Mouse (Mus musculus): ENCODE measurements around the gene Btbd6. TPM values are rescaled to one million over a fixed set of nuclear protein-coding genes. Genes with fewer than 3 reads are reported as not detected.

Gene Btbd6
- total RNA-seq, 4 experiments from 2014 or later: 21.5 to 30.9 (median 24.2) TPM

DNA sequence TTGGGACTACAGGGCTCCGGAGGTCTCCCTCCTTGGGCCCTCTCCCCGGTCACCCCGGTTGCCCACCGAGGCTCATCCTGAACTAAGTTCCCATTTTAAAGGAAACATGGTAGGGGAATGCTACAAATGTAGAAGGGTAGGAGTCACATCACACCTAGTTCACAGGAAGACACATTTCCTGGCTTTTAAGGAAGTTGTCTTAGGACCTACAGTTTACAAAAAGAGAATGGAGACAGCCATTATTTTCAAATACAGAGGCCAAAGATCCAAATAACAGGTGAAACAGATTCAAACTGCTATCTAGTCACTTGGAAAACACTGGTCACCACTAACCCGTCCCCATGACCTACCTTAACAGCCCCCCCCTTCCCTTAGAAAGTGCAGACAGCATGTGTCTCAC lies 36.2 kb downstream of the Btbd6 start:
- DNase-seq: no peak

GRCm38 (mm10) chr12:113013021-113013491 lies 36.8 kb downstream of the Btbd6 start:
- no peak for DNase-seq

DNA sequence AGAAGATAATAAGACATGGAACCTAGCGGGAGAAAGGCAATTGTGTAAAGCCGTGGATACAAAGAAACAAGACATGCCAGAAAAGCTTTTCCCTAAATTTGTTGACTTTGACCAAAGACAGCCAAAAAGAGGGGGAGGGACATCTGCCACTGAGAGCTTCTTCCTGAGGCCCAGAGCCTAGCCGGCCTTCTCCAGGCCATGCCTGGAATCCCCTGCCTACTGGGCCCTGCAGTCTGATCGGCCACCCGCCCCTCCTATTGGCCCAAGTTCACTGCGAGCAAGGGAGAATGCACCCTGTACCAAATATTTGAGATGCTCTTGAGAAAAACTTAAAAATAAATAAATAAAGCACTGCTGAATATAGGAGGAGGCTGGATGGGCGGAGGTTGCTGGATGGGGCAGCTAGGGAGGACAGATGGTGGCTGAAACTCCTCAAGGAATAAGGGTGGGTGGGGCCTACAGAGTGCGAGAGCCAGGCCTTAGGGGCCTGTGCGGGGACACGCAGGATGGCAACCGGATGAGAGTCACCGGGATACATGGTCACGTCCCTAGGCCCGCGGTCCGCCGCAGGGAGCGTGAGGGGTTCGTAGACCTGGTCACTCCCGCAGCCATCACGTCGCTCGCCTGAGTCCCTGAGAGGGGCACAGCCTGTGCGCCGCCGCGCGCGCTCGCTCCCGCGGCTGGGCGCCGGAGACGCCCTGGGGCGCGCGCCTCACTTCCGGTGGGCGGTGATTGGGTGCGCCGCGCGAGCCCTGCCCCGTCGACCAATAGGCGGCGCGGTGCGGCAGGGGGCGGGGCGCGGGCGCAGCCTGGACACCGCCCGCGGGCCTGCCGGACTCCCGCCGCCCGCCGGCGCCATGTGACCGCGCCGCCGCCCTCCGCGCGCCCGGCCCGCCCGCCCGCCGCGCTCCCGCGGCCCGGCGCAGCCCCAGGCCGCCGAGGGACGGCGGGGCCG lies 37.6 kb downstream of the Btbd6 start, which contains the start of gene Pacs2:
Gene Pacs2 (plus strand): TSS at position 905 of the 955 bp plus-strand sequence.
- peak; percentile 85 for DNase-seq

- DNase-seq: peak; percentile 29
These were observed 38.6 kb downstream of the Btbd6 start for GRCm38 (mm10) chr12:113014561-113015556.

DNA sequence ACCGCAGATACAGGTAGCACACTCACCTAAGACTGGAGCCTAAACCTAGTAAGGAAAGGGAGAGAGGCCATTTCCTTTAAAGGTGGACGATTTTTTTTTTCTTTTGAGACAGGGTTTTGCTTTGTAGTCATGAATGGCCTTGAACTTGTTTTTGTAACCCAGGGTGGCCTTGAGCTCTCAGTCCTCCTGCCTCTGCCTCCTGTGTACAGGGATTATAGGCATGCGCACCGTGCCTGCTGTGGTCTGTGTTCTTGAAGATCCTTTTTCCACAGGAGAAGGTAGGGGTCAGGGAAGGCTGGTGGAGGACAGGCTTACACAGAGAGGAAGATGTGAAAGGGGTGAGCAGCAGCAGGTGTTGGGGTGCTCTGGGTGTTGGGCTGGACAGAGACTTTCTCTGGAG lies 39.7 kb downstream of the Btbd6 start:
- no peak for DNase-seq

DNA sequence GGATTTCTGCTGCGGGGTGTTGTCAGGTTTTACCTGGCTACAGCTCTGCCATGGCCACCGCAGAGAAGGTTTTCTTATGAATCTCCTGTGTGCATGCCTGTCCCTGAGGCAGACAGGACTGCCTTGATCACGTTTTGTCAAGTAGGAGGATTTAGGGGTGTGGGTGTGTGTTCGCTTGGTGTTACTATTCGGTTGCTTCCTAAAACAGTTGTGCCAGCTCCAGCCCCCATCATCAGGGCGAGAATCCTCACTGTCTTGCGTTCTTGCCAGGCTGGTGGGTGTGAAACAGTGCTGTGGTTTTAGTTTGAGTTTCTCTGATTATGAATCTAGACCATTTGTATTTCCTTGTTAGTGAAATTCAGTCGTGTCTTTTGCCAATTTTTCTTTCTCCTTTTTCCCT lies 40.7 kb downstream of the Btbd6 start:
- no peak for DNase-seq

GRCm38 (mm10) chr12:113017429-113017984 lies 41.2 kb downstream of the Btbd6 start:
- DNase-seq: no peak

- DNase-seq: no peak
These were observed 42.5 kb downstream of the Btbd6 start for GRCm38 (mm10) chr12:113018763-113019162.

- DNase-seq: no peak
These were observed 45.2 kb downstream of the Btbd6 start for GRCm38 (mm10) chr12:113021488-113021887.

GRCm38 (mm10) chr12:113023082-113023481 lies 46.8 kb downstream of the Btbd6 start:
- DNase-seq: no peak

- no peak for DNase-seq
These were observed 50.3 kb downstream of the Btbd6 start for GRCm38 (mm10) chr12:113026557-113026956.

- no peak for DNase-seq
These were observed 51.2 kb downstream of the Btbd6 start for GRCm38 (mm10) chr12:113027495-113027894.

DNA sequence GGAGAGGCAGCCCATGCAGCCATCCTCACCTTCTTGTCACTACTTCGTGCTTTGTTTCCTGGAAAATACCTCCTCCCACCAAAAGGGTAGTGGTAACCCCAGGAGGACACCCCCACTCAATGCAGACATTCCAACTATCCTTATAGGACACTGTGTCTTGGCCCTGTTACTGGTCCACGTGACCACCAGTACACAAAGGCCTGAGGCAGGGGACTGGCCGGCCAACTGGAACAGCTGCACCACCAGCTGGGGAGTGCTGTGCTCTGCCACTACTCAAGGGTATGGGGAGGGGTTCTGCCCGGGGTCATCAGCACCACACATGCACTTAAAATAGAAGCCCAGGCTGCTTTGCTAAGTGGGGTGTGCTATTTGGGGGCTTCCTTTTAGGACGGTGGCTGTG lies 51.8 kb downstream of the Btbd6 start:
- no peak for DNase-seq

Other genes with a start within 250 kb of the Btbd6 start
- 10 to 100 TPM in 3 of 4 experiments, 1 to 10 TPM in 1; 9.1 to 21.7 (median 15.5) TPM for gene Pld4, start 215.8 kb upstream of the Btbd6 start, total RNA-seq (2022)
- gene Ahnak2, start 173.8 kb upstream of the Btbd6 start, total RNA-seq (2022): 10 to 100 TPM in 3 of 4 experiments, 1 to 10 TPM in 1; 7.6 to 17.7 (median 14.5) TPM
- 10 to 100 TPM; 10.6 to 16.1 (median 14.0) TPM for gene Clba1, start 167.5 kb upstream of the Btbd6 start, total RNA-seq (2022)
- 10 to 100 TPM; 11.7 to 14.7 (median 13.6) TPM for gene Cdca4, start 147.1 kb upstream of the Btbd6 start, total RNA-seq (2022)
- under 1 TPM; 0.42 to 0.80 (median 0.56) TPM for gene Gpr132, start 108.3 kb upstream of the Btbd6 start, total RNA-seq (2022)
- gene Jag2, start 46.7 kb upstream of the Btbd6 start, total RNA-seq (2022): 10 to 100 TPM in 1 of 4 experiments, 1 to 10 TPM in 3; 3.7 to 10.1 (median 6.6) TPM
- gene Nudt14, start 34.4 kb upstream of the Btbd6 start, total RNA-seq (2022): 10 to 100 TPM; 29.3 to 45.0 (median 36.1) TPM
- 10 to 100 TPM; 49.6 to 86.9 (median 68.3) TPM for gene Brf1, start 24.2 kb downstream of the Btbd6 start, total RNA-seq (2022)
- 10 to 100 TPM; 42.2 to 60.4 (median 53.7) TPM for gene Pacs2, start 38.0 kb downstream of the Btbd6 start, total RNA-seq (2022)
- gene Tex22, start 98.0 kb downstream of the Btbd6 start, total RNA-seq (2022): under 1 TPM in 3 of 4 experiments, not detected in 1; 0.38 to 0.65 (median 0.62) TPM
- 10 to 100 TPM; 81.8 to 92.8 (median 86.8) TPM for gene Mta1, start 121.8 kb downstream of the Btbd6 start, total RNA-seq (2022)
- gene Crip2, start 163.8 kb downstream of the Btbd6 start, total RNA-seq (2022): 10 to 100 TPM; 46.7 to 65.5 (median 58.4) TPM
- gene Crip1, start 169.8 kb downstream of the Btbd6 start, total RNA-seq (2022): 10 to 100 TPM; 55.3 to 90.7 (median 59.7) TPM
- 1 to 10 TPM in 3 of 4 experiments, under 1 TPM in 1; 0.87 to 1.8 (median 1.5) TPM for gene Tedc1, start 179.9 kb downstream of the Btbd6 start, total RNA-seq (2022)
- gene Tmem121, start 209.4 kb downstream of the Btbd6 start, total RNA-seq (2022): 10 to 100 TPM in 2 of 4 experiments, 1 to 10 TPM in 2; 5.1 to 13.1 (median 8.4) TPM